Mouse (Mus musculus): ENCODE measurements around the gene Dhx33. TPM values are rescaled to one million over a fixed set of nuclear protein-coding genes. Genes with fewer than 3 reads are reported as not detected.
A peak's percentile ranks its signal among the peaks of the same experiment; 100 is the strongest.

Gene Dhx33
- polyA plus RNA-seq, 2 experiments = 18.6 to 33.2 TPM

DNA sequence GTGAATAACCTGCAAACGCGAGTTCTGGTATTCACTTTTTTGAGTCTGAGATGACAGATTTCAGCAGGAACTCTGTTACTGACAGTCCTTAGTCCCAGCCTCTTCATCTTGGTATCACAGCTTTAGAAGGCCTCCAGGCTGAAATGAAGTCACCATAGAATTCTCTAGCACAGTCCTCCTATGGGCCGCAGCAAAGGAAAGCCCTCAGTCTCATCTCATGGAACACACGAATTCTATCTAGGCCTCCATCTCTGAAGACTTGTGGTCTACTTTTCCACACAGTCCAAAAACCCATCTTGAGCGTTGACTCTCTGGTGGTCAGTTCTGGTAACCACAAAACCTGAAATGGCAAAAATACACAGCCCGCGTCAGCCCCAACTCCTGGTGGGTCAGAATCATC is 27.8 kb upstream of the Dhx33 start:
- peak overlapping the region; percentile 67 for H3K4me2 ChIP-seq (replicated peaks; ENCODE audit: low read depth, low read length, severe bottlenecking)
- no peaks in the 10 kb centered on the region for H3K9me3 ChIP-seq (ENCODE audit: control insufficient read depth, low read length)
- H3K27me3 ChIP-seq (ENCODE audit: control insufficient read depth, insufficient read depth, low read length) = no peaks in the 10 kb centered on the region
- no peak for TF ChIP-seq POLR2A (IDR thresholded peaks at IDR 0.05; ENCODE audit: borderline replicate concordance, extremely low read depth, insufficient read depth, insufficient read length)
- no peak for DNase-seq (ENCODE audit: low spot score)
- H3K27ac ChIP-seq (replicated peaks; ENCODE audit: low read depth, low read length) = peak overlapping the region; percentile 91
- peaks cover 9% of the 10 kb centered on the region; the same call in 1 of the 2 replicates for H3K4me1 ChIP-seq (ENCODE audit: control insufficient read depth, insufficient read depth, low read length)
- WGBS = 54% methylated on average over 7 of the region's 7 CpGs
- H3K36me3 ChIP-seq (ENCODE audit: control insufficient read depth, insufficient read depth, low read length) = peaks cover 8% of the 10 kb centered on the region
- H3K9ac ChIP-seq (ENCODE audit: low read depth, low read length, severe bottlenecking) = peak overlapping the region; percentile 88
- ATAC-seq (ENCODE audit: low FRiP score, low read depth) = no peak
- peak overlapping the region; percentile 59 for H3K4me3 ChIP-seq (replicated peaks; ENCODE audit: low read length)

GRCm38 (mm10) chr11:71029403-71030118 is 25.3 kb upstream of the Dhx33 start:
- ATAC-seq (ENCODE audit: low FRiP score, low read depth) (no peak), DNase-seq (ENCODE audit: low spot score) (no peak)
- peaks cover 33% of the 10 kb centered on the region for H3K36me3 ChIP-seq (ENCODE audit: control insufficient read depth, insufficient read depth, low read length)
- 71% methylated on average over 3 of the region's 3 CpGs for WGBS
- H3K4me2 ChIP-seq (replicated peaks; ENCODE audit: low read depth, low read length, severe bottlenecking) = no peak overlapping the region
- H3K27me3 ChIP-seq (ENCODE audit: control insufficient read depth, insufficient read depth, low read length) = no peaks in the 10 kb centered on the region
- no peak for TF ChIP-seq POLR2A (IDR thresholded peaks at IDR 0.05; ENCODE audit: borderline replicate concordance, extremely low read depth, insufficient read depth, insufficient read length)
- H3K9me3 ChIP-seq (ENCODE audit: control insufficient read depth, low read length) = no peaks in the 10 kb centered on the region
- peaks cover 9% of the 10 kb centered on the region; the same call in 1 of the 2 replicates for H3K4me1 ChIP-seq (ENCODE audit: control insufficient read depth, insufficient read depth, low read length)
- no peak overlapping the region for H3K27ac ChIP-seq (replicated peaks; ENCODE audit: low read depth, low read length)
- no peak overlapping the region for H3K4me3 ChIP-seq (replicated peaks; ENCODE audit: low read length)
- H3K9ac ChIP-seq (ENCODE audit: low read depth, low read length, severe bottlenecking) = no peak overlapping the region

DNA sequence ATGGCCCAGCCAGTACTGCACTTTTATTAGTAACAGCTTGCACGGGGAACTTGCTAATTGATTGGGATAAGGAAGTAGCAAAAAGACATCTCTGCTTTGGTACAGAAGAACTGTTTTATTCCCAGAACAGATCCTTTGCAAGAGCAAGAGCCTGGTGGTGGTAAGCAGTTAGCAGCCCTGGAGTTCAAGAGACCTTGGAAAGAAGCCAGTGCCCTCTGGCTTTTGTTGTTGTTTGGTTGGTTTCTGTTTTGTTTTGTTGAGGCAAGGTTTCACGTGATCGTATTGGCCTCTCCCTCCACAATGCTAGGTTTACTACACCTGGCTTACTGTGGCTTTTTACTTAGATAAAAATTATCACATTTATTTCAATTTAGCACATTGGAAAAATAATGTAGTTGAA is 24.0 kb upstream of the Dhx33 start:
- no peak for TF ChIP-seq POLR2A (IDR thresholded peaks at IDR 0.05; ENCODE audit: borderline replicate concordance, extremely low read depth, insufficient read depth, insufficient read length)
- ATAC-seq (ENCODE audit: low FRiP score, low read depth) (no peak), DNase-seq (ENCODE audit: low spot score) (no peak)
- no peaks in the 10 kb centered on the region for H3K9me3 ChIP-seq (ENCODE audit: control insufficient read depth, low read length)
- 69% methylated on average over 3 of the region's 3 CpGs for WGBS
- peaks cover 44% of the 10 kb centered on the region for H3K36me3 ChIP-seq (ENCODE audit: control insufficient read depth, insufficient read depth, low read length)
- no peak overlapping the region for H3K4me3 ChIP-seq (replicated peaks; ENCODE audit: low read length)
- H3K27me3 ChIP-seq (ENCODE audit: control insufficient read depth, insufficient read depth, low read length) = no peaks in the 10 kb centered on the region
- H3K4me1 ChIP-seq (ENCODE audit: control insufficient read depth, insufficient read depth, low read length) = peaks cover 7% of the 10 kb centered on the region; the same call in 1 of the 2 replicates
- no peak overlapping the region for H3K9ac ChIP-seq (ENCODE audit: low read depth, low read length, severe bottlenecking)
- no peak overlapping the region for H3K27ac ChIP-seq (replicated peaks; ENCODE audit: low read depth, low read length)
- H3K4me2 ChIP-seq (replicated peaks; ENCODE audit: low read depth, low read length, severe bottlenecking) = no peak overlapping the region

DNA sequence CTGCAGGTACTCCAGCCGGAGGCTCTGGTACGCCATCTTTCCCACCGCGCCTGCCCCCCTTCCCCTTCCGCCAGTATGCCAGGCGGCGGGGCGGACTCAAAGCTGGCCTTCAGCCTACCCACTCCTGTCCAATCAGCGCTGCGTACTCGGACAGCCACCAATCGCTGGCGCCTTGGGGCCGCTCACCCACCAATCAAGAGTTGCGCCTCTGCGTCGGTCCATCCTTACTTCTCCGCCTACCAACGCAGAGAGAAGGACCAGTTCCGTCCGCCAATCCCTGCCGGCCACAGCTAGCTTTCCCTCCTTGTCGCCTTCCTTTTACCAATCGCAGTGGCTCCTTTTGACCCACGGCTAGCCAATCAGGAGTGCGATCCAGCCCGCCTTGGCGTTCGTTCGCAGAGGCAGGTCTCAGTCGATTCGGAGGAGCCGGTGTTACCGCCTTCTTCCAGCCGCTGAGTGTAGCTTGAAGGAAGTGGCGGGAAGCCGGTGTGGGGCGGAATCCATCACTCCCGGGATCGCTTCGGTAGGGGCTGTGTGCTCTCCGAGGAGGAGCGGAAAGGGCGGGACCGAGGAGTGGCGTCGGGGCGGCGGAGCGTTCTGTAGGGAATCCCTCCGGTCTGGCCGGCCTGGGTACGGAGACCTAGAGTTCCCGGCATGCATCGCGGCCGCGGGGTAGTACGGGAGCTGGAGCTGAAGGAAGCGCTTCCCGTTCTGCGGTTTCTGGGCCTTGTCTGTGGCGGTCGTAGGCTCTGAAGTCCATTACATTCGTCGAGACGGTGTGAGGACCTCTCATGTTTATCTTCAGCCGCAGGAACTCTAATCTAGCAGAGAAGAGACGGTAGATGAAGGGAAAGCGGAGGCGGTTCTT is 15.2 kb upstream of the Dhx33 start, which contains the start of the genes Mis12 and Derl2:
TSS of gene Mis12 (plus strand) at position 411 of the 868 bp plus-strand sequence.
TSS of gene Derl2 (minus strand) at position 641 of the 868 bp plus-strand sequence.
- Histone ChIP-seq H3K9me3 (ENCODE audit: control insufficient read depth, low read length) (no peaks in the 10 kb centered on the region), H3K4me2 (replicated peaks; ENCODE audit: low read depth, low read length, severe bottlenecking) (peak within 1 kb of the TSS; percentile 82), H3K27ac (replicated peaks; ENCODE audit: low read depth, low read length) (peak within 1 kb of the TSS; percentile 83), H3K27me3 (ENCODE audit: control insufficient read depth, insufficient read depth, low read length) (no peaks in the 10 kb centered on the region), H3K4me1 (ENCODE audit: control insufficient read depth, insufficient read depth, low read length) (peaks cover 20% of the 10 kb centered on the region), H3K36me3 (ENCODE audit: control insufficient read depth, insufficient read depth, low read length) (peaks cover 24% of the 10 kb centered on the region), H3K4me3 (replicated peaks; ENCODE audit: low read length) (peak within 1 kb of the TSS; percentile 91), H3K9ac (ENCODE audit: low read depth, low read length, severe bottlenecking) (peak within 1 kb of the TSS; percentile 85)
- peak; percentile 100 for ATAC-seq (ENCODE audit: low FRiP score, low read depth)
- WGBS = under 1% methylated on average over 68 of the region's 71 CpGs
- peak; percentile 99 for DNase-seq (ENCODE audit: low spot score)
- peak; percentile 69; the same call in 1 of the 2 replicates for TF ChIP-seq POLR2A (IDR thresholded peaks at IDR 0.05; ENCODE audit: borderline replicate concordance, extremely low read depth, insufficient read depth, insufficient read length)

Data from limb, embryonic 14.5 days (tissue).